Mouse (Mus musculus) liver, embryonic 16.5 days (tissue): Measurements from ENCODE around the gene Itga3. TPM values are rescaled to one million over a fixed set of nuclear protein-coding genes. Genes with fewer than 3 reads are reported as not detected.

Experiments used
- ATAC-seq: fragments of 200-750 bp; cut with Nextera tagmentation; 2 replicates; pipeline ENCODE4 v1.8.0; 2017; ENCODE audit warnings: low read depth, mild to moderate bottlenecking, moderate number of reproducible peaks, moderate library complexity
- H3K27ac ChIP-seq: fragments of 300-500 bp; sonication (generic); 2 replicates; pipeline ENCODE4 v1.5.1; 2014; ENCODE audit warnings: mild to moderate bottlenecking, low read length
- H3K27me3 ChIP-seq: fragments of 300-500 bp; sonication (generic); 2 replicates; pipeline ENCODE4 v1.6.1; 2014; ENCODE audit warnings: low read depth, low read length, mixed read lengths; ENCODE audit not compliant: control insufficient read depth, insufficient read depth
- H3K36me3 ChIP-seq: fragments of 300-500 bp; sonication (generic); 2 replicates; pipeline ENCODE4 v1.6.1; 2014; ENCODE audit warnings: mild to moderate bottlenecking; ENCODE audit not compliant: control insufficient read depth, insufficient read depth
- H3K4me1 ChIP-seq: fragments of 300-500 bp; sonication (generic); 2 replicates; pipeline ENCODE4 v1.6.1; 2014; ENCODE audit warnings: low read depth, low read length, mixed read lengths; ENCODE audit not compliant: control insufficient read depth
- H3K4me2 ChIP-seq: fragments of 300-500 bp; sonication (generic); 2 replicates; pipeline ENCODE4 v1.6.1; 2014; ENCODE audit warnings: low read depth, low read length, mixed read lengths
- H3K4me3 ChIP-seq: fragments of 300-500 bp; sonication (generic); 2 replicates; pipeline ENCODE4 v1.5.1; 2014; ENCODE audit warnings: low read depth, mild to moderate bottlenecking, low read length
- H3K9ac ChIP-seq: fragments of 300-500 bp; sonication (generic); 2 replicates; pipeline ENCODE4 v1.6.1; 2014; ENCODE audit warnings: low read depth, low read length
- H3K9me3 ChIP-seq: fragments of 300-500 bp; sonication (generic); replicated peaks from 2 replicates; pipeline ENCODE4 v1.6.1; 2016; ENCODE audit warnings: low read length; ENCODE audit not compliant: control insufficient read depth
- WGBS: fragments of 180-500 bp; shearing (Covaris S2); extraction: QIAGEN DNeasy Blood & Tissue Kit; methylation state at CpG from one replicate; pipeline ENCODE4 v1.1.7; 2014; ENCODE audit not compliant: insufficient replicate concordance; 5-methylcytosine and 5-hydroxymethylcytosine counted together
- polyA plus RNA-seq: library from polyadenylated mRNA; unstranded; fragments of >200 nt; fragmentation: Nextera tagmentation; extraction: Ambion mirVana; gene quantifications from 2 replicates; pipeline ENCODE4 v1.2.1, GENCODE M21; 2015

Gene Itga3
- polyA plus RNA-seq, 1 experiment from 2014 or later: 2.2 TPM

DNA sequence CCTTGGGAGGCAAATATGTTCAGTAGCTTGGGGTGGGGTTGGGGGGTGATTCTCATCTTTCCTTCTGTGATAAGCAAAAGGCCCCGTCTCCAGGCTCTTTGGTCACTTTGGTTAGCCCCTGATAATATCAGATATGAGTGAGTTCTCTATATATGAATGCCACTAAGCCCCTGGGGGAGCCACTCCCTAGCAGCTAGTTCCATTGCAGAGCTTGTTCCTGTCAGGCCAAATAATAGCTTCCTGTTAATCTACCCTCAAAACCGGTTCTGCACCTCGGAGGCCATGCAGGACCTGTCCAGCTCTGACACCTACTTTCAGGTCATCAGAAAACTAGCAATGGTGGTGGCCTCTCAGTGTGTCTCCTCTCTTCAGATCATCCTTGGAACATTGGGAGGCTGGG lies 69.2 kb downstream of the Itga3 start:
- H3K36me3 ChIP-seq: peaks cover 17% of the 10 kb centered on the region
- H3K4me1 ChIP-seq: peaks cover 44% of the 10 kb centered on the region
- H3K27ac ChIP-seq: peak overlapping the region; percentile 72
- peak overlapping the region; percentile 78; the same call in 1 of the 2 replicates for H3K4me2 ChIP-seq
- no peak overlapping the region for H3K4me3 ChIP-seq
- WGBS: 16% methylated on average over 3 of the region's 3 CpGs
- no peak overlapping the region; the same call in 1 of the 2 replicates for H3K9ac ChIP-seq
- no peaks in the 10 kb centered on the region for H3K9me3 ChIP-seq
- no peaks in the 10 kb centered on the region for H3K27me3 ChIP-seq
- no peak for ATAC-seq

DNA sequence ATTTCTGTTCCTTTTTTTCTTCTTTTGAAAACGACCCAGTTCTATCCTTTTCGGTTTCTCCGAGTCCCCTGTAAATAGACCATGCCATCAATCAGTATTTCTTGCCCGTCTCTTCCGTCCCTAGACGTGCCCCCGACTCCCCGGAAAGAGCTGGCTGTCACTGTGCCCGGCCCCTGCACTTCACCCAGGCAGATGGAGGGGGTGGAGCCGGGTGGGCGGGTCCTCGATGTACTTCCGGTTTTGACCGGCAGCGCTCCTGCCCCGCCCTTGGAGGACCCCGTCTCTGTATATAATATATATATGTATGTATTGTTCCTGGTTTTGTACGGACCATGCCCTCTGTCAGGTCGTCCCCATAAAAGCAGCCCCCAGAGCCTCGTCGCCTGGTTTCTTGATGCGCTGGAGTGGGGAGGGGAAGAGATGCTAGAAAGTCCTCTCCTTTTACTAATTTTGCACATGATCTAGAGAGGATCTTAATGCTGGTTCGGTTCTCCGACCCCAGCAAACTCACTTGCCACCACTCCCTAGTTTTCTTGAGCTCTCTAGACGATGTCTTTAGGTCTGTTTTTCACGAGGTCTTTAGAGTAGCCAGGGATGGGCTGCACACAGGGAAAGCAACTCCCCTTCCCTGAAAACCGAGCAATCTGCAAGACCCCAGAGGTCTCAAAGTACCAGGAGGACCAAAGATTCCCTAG lies 69.9 kb downstream of the Itga3 start:
- Histone ChIP-seq H3K4me1 (peaks cover 49% of the 10 kb centered on the region), H3K4me2 (peak overlapping the region; percentile 78), H3K9ac (peak overlapping the region; percentile 50), H3K36me3 (peaks cover 25% of the 10 kb centered on the region), H3K27ac (peak overlapping the region; percentile 72), H3K9me3 (no peaks in the 10 kb centered on the region), H3K27me3 (no peaks in the 10 kb centered on the region), H3K4me3 (peak overlapping the region; percentile 56)
- under 1% methylated on average over 27 of the region's 27 CpGs for WGBS
- peak; percentile 50 for ATAC-seq

DNA sequence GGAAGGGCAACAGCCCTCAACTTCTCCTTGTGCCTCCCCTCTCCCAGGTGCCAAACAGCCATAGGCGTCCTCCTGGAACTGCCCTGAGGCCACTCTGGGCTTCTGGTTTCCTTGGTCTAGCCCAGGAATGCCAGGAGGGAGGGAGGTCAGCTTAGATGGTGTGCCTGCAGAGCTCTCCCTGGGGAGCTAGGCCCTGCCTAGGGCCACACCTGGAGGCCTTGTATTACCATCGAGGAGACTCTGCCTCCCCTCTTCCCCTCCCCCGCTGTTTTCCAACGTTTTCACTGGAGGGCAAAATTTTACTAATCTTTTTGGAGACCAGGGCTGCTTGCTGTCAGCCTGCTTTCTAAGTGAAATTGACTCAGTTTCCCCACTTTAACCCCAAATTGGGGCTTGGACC lies 70.6 kb downstream of the Itga3 start:
- peaks cover 29% of the 10 kb centered on the region for H3K36me3 ChIP-seq
- peak overlapping the region; percentile 50; the same call in 1 of the 2 replicates for H3K9ac ChIP-seq
- peak overlapping the region; percentile 78 for H3K4me2 ChIP-seq
- peak overlapping the region; percentile 72 for H3K27ac ChIP-seq
- 39% methylated on average over 4 of the region's 4 CpGs for WGBS
- peak overlapping the region; percentile 56 for H3K4me3 ChIP-seq
- peaks cover 54% of the 10 kb centered on the region for H3K4me1 ChIP-seq
- H3K27me3 ChIP-seq: no peaks in the 10 kb centered on the region
- no peaks in the 10 kb centered on the region for H3K9me3 ChIP-seq
- no peak for ATAC-seq

DNA sequence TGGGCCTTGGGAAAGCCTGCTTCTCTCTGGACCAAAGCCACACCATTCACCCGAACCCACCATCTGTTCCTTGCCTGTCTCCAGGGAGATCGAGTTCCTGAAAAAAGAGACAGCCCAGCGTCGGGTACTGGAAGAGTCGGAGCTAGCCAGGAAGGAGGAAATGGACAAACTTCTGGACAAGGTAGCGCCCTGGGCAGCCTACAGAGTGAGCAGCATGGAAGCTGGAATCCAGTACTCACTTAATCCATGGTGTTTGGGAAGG lies 71.7 kb downstream of the Itga3 start:
- Histone ChIP-seq H3K27ac (no peak overlapping the region), H3K9me3 (no peaks in the 10 kb centered on the region), H3K4me1 (peaks cover 66% of the 10 kb centered on the region), H3K27me3 (no peaks in the 10 kb centered on the region), H3K36me3 (peaks cover 31% of the 10 kb centered on the region), H3K4me3 (no peak overlapping the region), H3K9ac (no peak overlapping the region), H3K4me2 (no peak overlapping the region)
- WGBS: 73% methylated on average over 6 of the region's 6 CpGs
- no peak for ATAC-seq

DNA sequence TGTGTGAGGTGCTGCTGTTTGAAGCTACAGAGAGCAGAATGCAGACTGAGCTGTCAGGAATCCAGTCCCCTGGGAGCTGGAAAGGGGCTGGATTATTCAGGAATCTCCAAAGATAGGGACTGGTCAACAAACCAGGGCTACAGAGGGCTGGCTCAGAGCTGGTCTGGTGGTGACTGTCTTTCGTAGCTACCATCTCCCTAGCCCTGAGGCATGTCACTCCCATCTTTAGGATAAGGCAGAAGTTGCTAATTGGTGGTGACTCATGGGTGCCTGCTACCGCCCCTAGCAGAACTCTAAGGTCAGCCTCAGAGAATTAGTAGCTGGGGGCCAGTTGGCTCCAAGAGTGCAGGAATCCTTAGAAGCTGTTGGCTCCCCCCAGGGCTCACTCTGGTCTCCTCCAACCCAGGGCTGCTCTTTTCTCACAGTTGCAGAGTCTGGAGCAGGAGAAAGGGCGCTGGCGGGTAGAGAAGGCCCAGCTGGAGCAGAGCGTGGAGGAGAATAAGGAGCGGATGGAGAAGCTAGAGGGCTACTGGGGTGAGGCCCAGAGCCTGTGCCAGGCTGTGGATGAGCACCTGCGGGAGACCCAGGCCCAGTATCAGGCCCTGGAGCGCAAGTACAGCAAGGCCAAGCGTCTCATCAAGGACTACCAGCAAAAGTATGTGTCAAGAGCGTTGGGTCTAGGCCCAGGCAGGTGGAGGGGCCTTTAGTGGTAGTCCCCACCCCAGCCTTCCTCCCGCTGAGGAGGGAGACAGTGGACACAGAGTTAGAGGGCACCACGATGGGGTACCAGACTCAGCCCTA lies 72.3 kb downstream of the Itga3 start:
- H3K9me3 ChIP-seq: no peaks in the 10 kb centered on the region

DNA sequence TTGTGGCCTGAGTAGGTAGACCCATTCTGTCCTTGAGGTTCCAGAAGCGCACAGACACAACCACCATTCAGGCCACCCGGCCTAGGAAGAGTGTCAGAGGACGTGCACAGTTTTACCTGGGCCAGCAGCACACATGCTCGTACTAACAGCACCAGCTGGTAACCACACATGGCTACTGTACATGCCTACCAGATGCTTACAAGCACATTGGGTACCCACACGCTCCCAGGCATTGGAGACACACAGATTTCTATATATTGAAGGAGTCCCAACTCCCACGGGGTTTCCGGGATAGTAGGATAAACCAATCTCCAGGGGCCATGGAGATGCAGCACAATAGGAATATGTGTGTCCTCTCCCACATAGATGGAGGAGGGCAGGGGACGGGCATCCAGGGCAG lies 73.9 kb downstream of the Itga3 start:
- Histone ChIP-seq H3K27me3 (no peaks in the 10 kb centered on the region), H3K4me1 (peaks cover 70% of the 10 kb centered on the region), H3K27ac (no peak overlapping the region), H3K9me3 (no peaks in the 10 kb centered on the region), H3K9ac (no peak overlapping the region), H3K4me2 (no peak overlapping the region), H3K4me3 (no peak overlapping the region), H3K36me3 (peaks cover 38% of the 10 kb centered on the region)
- ATAC-seq: no peak
- 90% methylated on average over 8 of the region's 8 CpGs for WGBS

More for the DNA sequence above, 72.3 kb downstream of the Itga3 start:
- Histone ChIP-seq H3K27ac (0 out of 2 replicates have a peak overlapping the region, but pooled peaks have one; percentile 48), H3K4me3 (no peak overlapping the region), H3K4me1 (peaks cover 70% of the 10 kb centered on the region), H3K36me3 (peaks cover 36% of the 10 kb centered on the region), H3K4me2 (no peak overlapping the region), H3K9ac (no peak overlapping the region), H3K27me3 (no peaks in the 10 kb centered on the region)
- 75% methylated on average over 12 of the region's 12 CpGs for WGBS
- no peak for ATAC-seq

DNA sequence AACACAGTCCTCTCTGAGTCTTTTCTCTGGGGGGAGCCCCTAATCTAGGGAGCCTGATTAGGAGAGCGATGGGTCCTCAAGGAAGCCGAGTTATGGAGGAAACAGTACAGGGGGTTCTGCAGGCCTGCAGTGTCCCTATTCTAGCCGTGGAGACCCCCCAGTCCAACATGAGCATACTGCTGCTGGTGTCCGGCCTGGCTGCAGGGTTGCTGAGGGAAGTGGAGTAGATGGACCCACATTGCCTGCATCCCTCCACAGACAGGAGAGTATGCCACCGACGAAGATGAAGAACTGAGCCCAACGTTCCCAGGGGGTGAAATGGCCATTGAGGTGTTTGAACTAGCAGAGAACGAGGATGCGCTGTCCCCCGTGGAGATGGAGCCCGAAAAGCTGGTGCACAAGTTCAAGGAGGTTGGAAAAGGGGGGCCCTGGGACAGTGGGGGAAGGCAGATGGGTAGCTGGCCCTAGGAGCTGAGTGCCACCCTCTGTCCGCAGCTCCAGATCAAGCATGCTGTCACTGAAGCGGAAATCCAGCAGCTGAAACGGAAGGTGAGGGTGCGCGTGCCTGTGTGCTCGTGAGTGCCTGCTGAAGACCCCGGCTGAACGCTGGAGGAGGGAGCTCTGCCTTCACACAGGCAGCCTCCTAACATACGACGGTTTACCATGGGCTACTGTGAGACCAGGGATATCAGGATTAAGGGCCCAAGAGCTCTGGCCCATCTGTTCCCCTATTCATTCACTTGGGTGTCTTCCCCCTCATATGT lies 74.8 kb downstream of the Itga3 start:
- H3K36me3 ChIP-seq: peaks cover 38% of the 10 kb centered on the region
- no peak overlapping the region for H3K4me2 ChIP-seq
- no peaks in the 10 kb centered on the region for H3K27me3 ChIP-seq
- H3K4me3 ChIP-seq: no peak overlapping the region
- H3K9me3 ChIP-seq: no peaks in the 10 kb centered on the region
- no peak for ATAC-seq
- WGBS: 83% methylated on average over 21 of the region's 21 CpGs
- peak overlapping the region; percentile 18; the same call in 1 of the 2 replicates for H3K27ac ChIP-seq
- no peak overlapping the region for H3K9ac ChIP-seq
- peaks cover 70% of the 10 kb centered on the region for H3K4me1 ChIP-seq

DNA sequence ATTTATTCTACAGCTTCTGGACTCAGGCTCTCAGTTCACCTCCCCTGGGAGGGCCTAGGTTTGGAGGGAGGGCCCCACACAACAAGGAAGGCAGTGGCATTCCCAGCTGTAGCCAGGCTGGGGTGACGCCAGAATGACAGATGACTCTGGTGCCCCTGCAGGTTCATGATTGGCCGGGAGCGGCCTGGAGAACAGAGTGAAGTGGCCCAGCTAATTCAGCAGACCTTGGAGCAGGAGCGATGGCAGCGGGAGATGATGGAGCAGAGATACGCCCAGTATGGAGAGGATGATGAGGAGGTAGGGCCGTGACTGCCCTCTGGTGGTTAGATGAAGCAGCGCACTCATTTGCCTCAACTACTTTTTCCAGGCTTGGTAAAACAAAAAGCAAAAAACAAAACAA lies 75.5 kb downstream of the Itga3 start:
- H3K4me3 ChIP-seq: no peak overlapping the region
- peak overlapping the region; percentile 28; the same call in 1 of the 2 replicates for H3K4me2 ChIP-seq
- peak; percentile 19; the same call in 1 of the 2 replicates for ATAC-seq
- H3K27me3 ChIP-seq: no peaks in the 10 kb centered on the region
- peaks cover 70% of the 10 kb centered on the region for H3K4me1 ChIP-seq
- H3K36me3 ChIP-seq: peaks cover 38% of the 10 kb centered on the region
- WGBS: 4% methylated on average over 8 of the region's 8 CpGs
- peak overlapping the region; percentile 32 for H3K27ac ChIP-seq
- H3K9ac ChIP-seq: peak overlapping the region; percentile 15; the same call in 1 of the 2 replicates
- H3K9me3 ChIP-seq: no peaks in the 10 kb centered on the region
